Mouse (Mus musculus) liver, adult 2 months (tissue): ENCODE measurements around the gene Sept11. TPM values are rescaled to one million over a fixed set of nuclear protein-coding genes. Genes with fewer than 3 reads are reported as not detected.

Experiments used
- DNase-seq: peaks from one replicate; pipeline ENCODE4 v3.0.0-alpha.2; 2011; ENCODE audit warnings: low read depth, low spot score; ENCODE audit errors: extremely low read depth
- H3K27ac ChIP-seq: fragments of 200-500 bp; replicated peaks from 2 replicates; pipeline ENCODE4 v1.5.1; 2012; ENCODE audit warnings: low read depth, mild to moderate bottlenecking, control low read depth, inconsistent platforms, low read length; ENCODE audit not compliant: insufficient read depth
- H3K27me3 ChIP-seq: fragments of 200-500 bp; 2 replicates; pipeline ENCODE4 v1.6.1; 2012; ENCODE audit warnings: mild to moderate bottlenecking, moderate library complexity, low read length, inconsistent platforms; ENCODE audit not compliant: control insufficient read depth, insufficient read depth
- H3K36me3 ChIP-seq: fragments of 200-500 bp; 2 replicates; pipeline ENCODE4 v1.6.1; 2012; ENCODE audit warnings: low read length, inconsistent platforms; ENCODE audit not compliant: control insufficient read depth, insufficient read depth
- H3K4me1 ChIP-seq: fragments of 200-500 bp; 2 replicates; pipeline ENCODE4 v1.6.1; 2011; ENCODE audit warnings: low read length; ENCODE audit not compliant: control insufficient read depth, insufficient read depth
- H3K4me3 ChIP-seq: fragments of 200-500 bp; 2 replicates; pipeline ENCODE4 v1.5.1; 2011; ENCODE audit warnings: low read depth, mild to moderate bottlenecking, control low read depth, low read length, moderate library complexity; ENCODE audit not compliant: insufficient read depth
- H3K79me2 ChIP-seq: fragments of 200-500 bp; 2 replicates; pipeline ENCODE4 v1.6.1; 2012; ENCODE audit warnings: inconsistent platforms, mild to moderate bottlenecking, low read length, moderate library complexity; ENCODE audit not compliant: control insufficient read depth, insufficient read depth
- H3K9ac ChIP-seq: fragments of 200-500 bp; 2 replicates; pipeline ENCODE4 v1.6.1; 2012; ENCODE audit warnings: low read depth, mild to moderate bottlenecking, control low read depth, inconsistent platforms, low read length
- CTCF ChIP-seq: fragments of 200-500 bp; IDR thresholded peaks from 2 replicates; pipeline ENCODE4 v1.5.1; 2011; ENCODE audit warnings: low read depth, low read length, control low read depth
- POLR2A ChIP-seq: fragments of 200-500 bp; IDR thresholded peaks from 2 replicates; pipeline ENCODE4 v1.6.1; 2011; ENCODE audit warnings: low read length, control low read depth; ENCODE audit not compliant: insufficient read depth; ENCODE audit errors: extremely low read depth
- WGBS: fragments of 180-500 bp; shearing (Covaris S2); methylation state at CpG from one replicate; pipeline ENCODE4 v1.1.7; 2018; 5-methylcytosine and 5-hydroxymethylcytosine counted together
- polyA plus RNA-seq: library from polyadenylated mRNA; depleted of rRNA; stranded (reverse); fragments of >200 nt; gene quantifications from 2 replicates; pipeline ENCODE4 v1.2.3, GENCODE M21; 2012
- total RNA-seq: library from RNA; depleted of rRNA; stranded (reverse); fragments of >200 nt; gene quantifications from 2 replicates; pipeline ENCODE4 v1.2.3, GENCODE M21; 2014

Gene Sept11
- total and polyA plus RNA-seq, 2 experiments: 7.1 to 7.3 TPM

DNA sequence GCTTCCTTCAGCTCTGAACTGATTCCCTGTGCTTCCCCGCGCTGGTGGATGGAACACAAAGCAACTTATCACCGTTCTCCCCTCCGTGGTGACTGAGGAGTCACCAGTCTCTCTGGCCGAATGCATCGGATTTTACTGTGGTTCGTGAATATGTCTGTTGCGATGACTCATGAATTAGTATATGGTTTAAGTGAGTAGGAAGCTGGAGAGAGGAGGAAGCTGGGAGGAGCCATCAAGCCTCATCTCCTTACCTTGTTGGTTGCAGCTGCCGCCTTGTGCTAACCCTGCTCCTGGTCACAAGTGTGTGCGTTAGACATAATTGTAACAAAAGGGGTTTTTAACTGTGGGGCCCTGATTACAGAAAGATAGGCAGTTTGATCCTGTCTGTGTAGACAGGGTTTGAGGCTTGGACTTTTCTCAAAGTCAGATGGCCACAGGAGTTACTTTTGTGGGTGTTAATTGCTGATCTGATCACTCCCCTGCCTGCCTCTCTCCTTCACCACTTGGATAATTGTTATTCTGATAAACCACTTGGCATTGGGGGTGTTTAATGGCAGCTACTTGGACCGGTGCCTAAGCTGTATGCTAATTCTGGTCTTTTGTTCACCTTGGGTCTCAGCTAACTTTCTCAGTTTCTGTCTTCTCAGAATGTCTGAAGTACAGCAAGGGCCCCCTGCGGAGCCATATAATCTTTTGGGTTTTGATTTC, 33.1 kb downstream of the Sept11 start:
- Histone ChIP-seq H3K36me3 (no peaks in the 10 kb centered on the region), H3K27ac (no peak overlapping the region), H3K27me3 (no peaks in the 10 kb centered on the region), H3K4me3 (no peak overlapping the region), H3K9ac (no peak overlapping the region), H3K4me1 (peaks cover 2% of the 10 kb centered on the region; the same call in 1 of the 2 replicates), H3K79me2 (0 out of 2 replicates have a peak, but pooled peaks cover 6% of the 10 kb centered on the region)
- DNase-seq: no peak
- WGBS: 77% methylated on average over 12 of the region's 12 CpGs
- no peak for TF ChIP-seq POLR2A
- TF ChIP-seq CTCF: no peak

DNA sequence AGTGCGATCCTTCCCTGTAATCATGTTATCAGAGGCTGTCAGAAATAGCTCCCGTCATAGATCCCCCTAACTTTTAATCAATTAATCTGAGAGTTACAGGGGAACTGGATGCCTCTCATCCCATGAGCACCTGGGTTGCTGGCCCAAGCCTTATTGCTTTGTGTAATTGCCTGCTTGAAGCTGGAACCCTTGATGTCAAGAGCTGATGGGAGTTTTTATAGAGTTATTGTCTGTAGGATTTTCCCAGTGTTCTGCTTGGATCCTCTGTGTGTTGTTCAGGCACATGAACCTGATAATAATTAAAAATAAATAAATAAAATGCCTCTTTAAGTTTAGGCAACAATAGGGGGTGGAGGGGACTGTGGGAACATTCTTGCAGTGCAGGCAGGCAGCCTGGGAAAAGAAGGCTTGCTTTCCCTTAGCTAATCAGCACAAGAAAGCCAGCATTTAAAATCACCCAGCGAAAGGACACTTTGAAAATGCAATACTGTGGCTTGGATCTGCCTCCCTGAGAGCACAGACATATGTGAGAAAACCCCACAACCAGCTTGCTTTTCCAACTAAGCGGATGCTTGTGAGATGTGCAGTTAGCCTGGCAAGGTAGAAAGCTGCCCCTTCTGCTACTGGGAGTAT, 33.8 kb downstream of the Sept11 start:
- H3K4me1 ChIP-seq: peaks cover 2% of the 10 kb centered on the region; the same call in 1 of the 2 replicates
- no peak for DNase-seq
- H3K4me3 ChIP-seq: no peak overlapping the region
- no peak for TF ChIP-seq POLR2A
- TF ChIP-seq CTCF: no peak
- H3K9ac ChIP-seq: no peak overlapping the region
- 96% methylated on average over 4 of the region's 4 CpGs for WGBS
- 0 out of 2 replicates have a peak, but pooled peaks cover 6% of the 10 kb centered on the region for H3K79me2 ChIP-seq
- H3K36me3 ChIP-seq: no peaks in the 10 kb centered on the region
- H3K27me3 ChIP-seq: no peaks in the 10 kb centered on the region
- no peak overlapping the region for H3K27ac ChIP-seq

DNA sequence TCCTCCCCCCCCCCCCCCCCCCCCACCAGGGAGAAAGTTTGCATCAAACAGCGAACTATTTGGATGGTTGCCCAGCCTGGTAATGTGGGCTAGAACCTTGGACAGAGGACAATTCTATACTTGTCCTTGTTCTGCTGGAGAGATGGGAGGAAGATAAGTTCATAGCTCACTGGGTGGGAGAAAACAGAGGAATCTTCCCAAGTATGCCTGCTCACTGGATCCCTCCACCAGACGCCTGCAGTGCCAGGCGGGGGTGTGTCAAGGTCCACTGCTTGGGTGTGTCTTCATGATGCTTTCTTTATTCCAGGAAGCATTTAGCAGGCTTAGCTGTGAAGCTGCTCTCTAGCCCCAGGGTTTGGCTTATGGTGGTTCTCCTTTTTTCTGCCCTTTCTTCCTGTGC, 34.5 kb downstream of the Sept11 start:
- H3K4me3 ChIP-seq: no peak overlapping the region
- no peaks in the 10 kb centered on the region for H3K27me3 ChIP-seq
- 38% methylated on average over 3 of the region's 3 CpGs for WGBS
- H3K27ac ChIP-seq: no peak overlapping the region
- TF ChIP-seq CTCF (no peak), POLR2A (no peak)
- H3K79me2 ChIP-seq: 0 out of 2 replicates have a peak, but pooled peaks cover 6% of the 10 kb centered on the region
- no peaks in the 10 kb centered on the region for H3K36me3 ChIP-seq
- H3K4me1 ChIP-seq: peaks cover 2% of the 10 kb centered on the region; the same call in 1 of the 2 replicates
- DNase-seq: no peak
- H3K9ac ChIP-seq: no peak overlapping the region

DNA sequence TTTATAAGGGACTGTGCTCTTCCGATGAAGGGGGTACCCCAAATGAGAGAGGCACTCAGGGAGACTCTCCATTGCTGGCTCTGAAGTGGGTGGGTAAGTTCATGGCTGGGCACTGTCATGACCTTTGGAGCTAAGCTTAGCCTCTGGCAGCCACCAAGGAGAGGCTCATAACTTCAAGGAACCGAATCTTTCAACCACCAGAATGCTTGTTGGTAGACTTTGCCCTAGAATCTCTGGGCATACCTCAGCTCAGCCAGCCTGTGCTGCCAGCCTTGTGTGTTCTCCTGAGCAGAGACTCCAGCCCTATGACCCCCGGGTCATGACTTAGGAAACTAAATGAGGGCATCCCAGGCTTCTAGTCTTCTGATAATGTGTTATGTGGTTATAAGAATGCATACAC, 35.5 kb downstream of the Sept11 start:
- no peak overlapping the region for H3K27ac ChIP-seq
- H3K79me2 ChIP-seq: 0 out of 2 replicates have a peak, but pooled peaks cover 6% of the 10 kb centered on the region
- no peak for DNase-seq
- no peak overlapping the region for H3K9ac ChIP-seq
- H3K4me1 ChIP-seq: peaks cover 4% of the 10 kb centered on the region; the same call in 1 of the 2 replicates
- TF ChIP-seq CTCF (no peak), POLR2A (no peak)
- H3K27me3 ChIP-seq: no peaks in the 10 kb centered on the region
- 71% methylated on average over 3 of the region's 3 CpGs for WGBS
- no peak overlapping the region for H3K4me3 ChIP-seq
- H3K36me3 ChIP-seq: no peaks in the 10 kb centered on the region

DNA sequence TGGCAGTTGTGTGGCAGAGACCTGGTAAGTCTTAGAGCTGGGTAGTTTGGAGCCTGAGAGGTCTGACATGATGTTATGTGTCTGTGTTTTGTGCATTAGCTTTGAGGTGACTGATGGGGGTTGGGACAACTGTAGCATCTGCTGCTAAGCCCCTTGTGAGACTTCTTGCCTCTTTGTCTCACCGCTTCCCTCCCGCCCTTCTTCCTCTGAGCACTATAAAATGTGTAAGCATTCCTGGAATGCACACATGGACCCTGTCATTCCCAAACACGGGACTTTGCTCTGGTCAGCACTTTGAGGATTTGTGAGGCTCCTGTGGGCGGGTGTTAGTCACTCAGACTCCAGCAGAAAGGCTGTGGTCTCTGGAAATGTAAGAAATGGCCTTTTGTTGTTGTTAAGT, 36.7 kb downstream of the Sept11 start:
- Histone ChIP-seq H3K79me2 (0 out of 2 replicates have a peak, but pooled peaks cover 6% of the 10 kb centered on the region), H3K4me1 (peaks cover 4% of the 10 kb centered on the region; the same call in 1 of the 2 replicates), H3K36me3 (no peaks in the 10 kb centered on the region), H3K4me3 (no peak overlapping the region), H3K27me3 (no peaks in the 10 kb centered on the region), H3K27ac (no peak overlapping the region), H3K9ac (no peak overlapping the region)
- WGBS: 45% methylated on average over 4 of the region's 4 CpGs
- no peak for DNase-seq
- TF ChIP-seq CTCF (no peak), POLR2A (no peak)

DNA sequence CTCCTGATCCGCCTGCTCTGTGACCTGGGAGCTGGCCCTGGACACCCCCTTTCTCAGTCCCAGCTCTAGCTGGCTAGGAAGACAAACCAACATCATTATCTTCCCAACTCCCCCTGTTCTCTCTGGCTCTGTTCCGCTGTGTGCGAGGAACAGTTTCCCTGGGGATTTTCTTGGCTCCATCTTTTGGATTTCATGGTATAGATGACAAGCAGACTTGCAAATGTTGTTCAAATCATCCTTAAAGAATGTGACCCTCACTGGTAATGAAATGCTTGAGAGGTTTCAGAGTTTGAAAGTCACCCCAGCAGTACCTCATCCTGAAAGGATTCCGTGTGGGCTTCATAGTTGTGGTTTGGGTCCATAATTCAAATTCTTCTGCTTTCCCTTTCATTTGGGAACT, 38.2 kb downstream of the Sept11 start:
- Histone ChIP-seq H3K27ac (no peak overlapping the region), H3K4me3 (no peak overlapping the region), H3K4me1 (peaks cover 4% of the 10 kb centered on the region; the same call in 1 of the 2 replicates), H3K36me3 (no peaks in the 10 kb centered on the region), H3K79me2 (no peaks in the 10 kb centered on the region), H3K27me3 (no peaks in the 10 kb centered on the region), H3K9ac (no peak overlapping the region)
- 88% methylated on average over 4 of the region's 4 CpGs for WGBS
- no peak for DNase-seq
- TF ChIP-seq CTCF (no peak), POLR2A (no peak)
